Mouse (Mus musculus) 416B (cell line): Measurements from ENCODE around the gene Elmo1.

Experiments used
- DNase-seq: peaks from one replicate; pipeline ENCODE4 v3.0.0; 2011; ENCODE audit warnings: low read depth

Elmo1 gene

GRCm38 (mm10) chr13:20615596-20616469, 525.4 kb downstream of the Elmo1 start:
- no peak for DNase-seq

GRCm38 (mm10) chr13:20619946-20620345, 529.5 kb downstream of the Elmo1 start:
- DNase-seq: no peak

- DNase-seq: no peak
These were observed 532.9 kb downstream of the Elmo1 start for GRCm38 (mm10) chr13:20623071-20623850.

DNA sequence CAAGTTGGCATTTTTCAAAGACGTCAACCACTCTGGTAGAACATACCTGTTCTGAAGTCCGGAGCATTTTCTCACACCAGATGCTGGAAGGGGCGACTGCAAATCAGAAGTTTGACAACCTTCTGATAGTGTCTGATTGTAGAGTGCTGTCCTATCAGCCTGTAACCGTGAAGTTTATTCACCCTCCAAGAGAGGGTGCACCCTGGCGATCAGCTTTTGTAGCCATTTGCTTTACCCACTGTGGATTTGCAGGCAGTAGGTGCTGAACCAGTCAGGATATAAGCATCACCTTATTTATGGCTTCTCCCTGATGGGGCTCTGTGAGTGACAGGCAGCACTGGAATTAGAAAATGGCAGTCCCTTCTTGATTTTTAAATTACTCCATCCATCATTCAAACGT, 537.4 kb downstream of the Elmo1 start:
- DNase-seq: no peak

DNA sequence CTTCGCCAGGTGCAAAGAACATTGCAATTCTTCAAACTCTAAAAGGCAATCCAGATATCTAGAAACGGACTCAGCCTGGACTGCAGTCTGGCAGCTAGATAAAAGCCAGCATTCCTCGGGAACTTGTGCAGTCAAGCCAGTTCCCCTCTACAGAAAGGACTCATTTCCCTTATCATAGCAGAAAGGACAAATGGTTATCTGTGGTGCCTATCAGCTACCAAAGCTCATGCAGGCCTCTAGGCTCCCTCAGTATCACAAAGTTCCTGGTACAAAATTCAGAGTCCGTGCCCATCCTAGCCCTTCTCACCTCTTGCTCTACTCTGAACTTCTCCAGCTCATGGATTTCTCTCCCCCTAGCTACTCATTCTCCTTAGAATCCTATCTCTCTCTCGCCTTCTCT, 542.1 kb downstream of the Elmo1 start:
- no peak for DNase-seq

GRCm38 (mm10) chr13:20634679-20635078, 544.3 kb downstream of the Elmo1 start:
- peak; percentile 79 for DNase-seq

DNA sequence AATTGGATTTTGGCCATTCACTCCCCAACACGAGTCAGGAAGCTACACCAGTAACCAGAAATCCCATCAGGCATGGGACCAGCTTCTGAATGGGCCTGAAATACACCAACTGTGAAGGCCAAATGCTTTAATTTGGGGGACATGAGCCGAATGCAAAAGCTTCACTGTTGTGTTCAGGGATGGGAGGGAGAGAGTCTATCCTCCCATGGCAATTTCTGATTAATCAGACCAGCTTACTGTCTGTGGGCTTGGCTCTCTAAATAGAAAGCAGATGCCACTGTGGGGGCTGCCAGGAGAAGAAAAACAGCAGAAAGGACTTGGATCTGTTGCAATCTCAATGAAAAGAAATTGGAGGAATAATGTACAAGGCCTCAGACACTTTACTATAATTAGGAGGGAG, 545.2 kb downstream of the Elmo1 start:
- DNase-seq: no peak
